Comparison of ENCODE assay signal across 9 mouse cellular contexts in genomic region chr19:25445054-25445453, GRCm38 (mm10).
DNase-seq lines count a peak whose midpoint lies in the region; ATAC-seq and TF ChIP-seq lines count a peak whose summit lies in the region.
"Had no signal": no experiment of that assay in that cellular context is flagged by ENCODE, and none has a peak within 500 bp of the region (broad histone marks: within the 10 kb centered on the region; RNA-seq: fewer than 3 reads in every experiment).

No protein-coding gene starts in this region.

- no peak overlapping the region for H3K4me3 ChIP-seq in cerebellum, adult 2 months (replicated peaks; ENCODE audit: insufficient read depth, low read depth, low read length)
- H3K4me3 ChIP-seq in layer of hippocampus, adult 2 months, result no peak overlapping the region

- no peak for TF ChIP-seq POLR2A in cerebellum, adult 2 months (IDR thresholded peaks at IDR 0.05; ENCODE audit: borderline replicate concordance, insufficient read depth, low read length)

- no peak for DNase-seq in cerebellum, adult 11-12 months
- peak; percentile 74 for DNase-seq in ES-CJ7 (ENCODE audit: low read depth, low spot score)
- peak; percentile 38 to 44 for DNase-seq in cerebellum, adult 2 months
- peak; percentile 57 to 77 for DNase-seq in frontal cortex, postnatal 36 days (ENCODE audit: low spot score in 2 of 2)
- DNase-seq in layer of hippocampus, adult 2 months (ENCODE audit: low spot score in 2 of 2), result peak; percentile 51 to 81
- peak; percentile 85 for DNase-seq in lung, postnatal 36 days
- peak; percentile 69 for DNase-seq in splenic B cell, adult 2 months (ENCODE audit: low read depth, low spot score)

- H3K36me3 ChIP-seq in splenic B cell, adult 2 months (ENCODE audit: control insufficient read depth, insufficient read depth, low read length, poor library complexity, severe bottlenecking), result no peaks in the 10 kb centered on the region
- H3K36me3 ChIP-seq: G1E had no signal

- 20% methylated on average over 7 of the region's 7 CpGs for WGBS in cerebellum, adult 2 months

- H3K27me3 ChIP-seq in cerebellum, adult 2 months (ENCODE audit: control insufficient read depth, insufficient read depth, low read length), result no peaks in the 10 kb centered on the region
- H3K27me3 ChIP-seq in splenic B cell, adult 2 months (ENCODE audit: control insufficient read depth, insufficient read depth, low read length, poor library complexity, severe bottlenecking), result no peaks in the 10 kb centered on the region

- H3K27ac ChIP-seq in cerebellum, adult 2 months (ENCODE audit: insufficient read depth, low read length), result no peak overlapping the region
- H3K27ac ChIP-seq in layer of hippocampus, adult 2 months, result no peak overlapping the region

- ATAC-seq in cerebellum, adult (ENCODE audit: insufficient number of reproducible peaks, low FRiP score, low TSS enrichment), result 0 out of 2 replicates have a peak, but pooled peaks have one; percentile 56

- H3K4me1 ChIP-seq in cerebellum, adult 2 months (ENCODE audit: control insufficient read depth, insufficient read depth, low read length), result no peaks in the 10 kb centered on the region

- TF ChIP-seq CTCF in cerebellum, adult 2 months (IDR thresholded peaks at IDR 0.05; ENCODE audit: borderline replicate concordance, insufficient read depth, low read depth, low read length), result peak; percentile 76
- peak; percentile 95 for TF ChIP-seq CTCF in layer of hippocampus, adult 2 months (conservative IDR thresholded peaks at IDR 0.05)
